Mouse (Mus musculus): ENCODE measurements around the gene Fam173a.

DNA sequence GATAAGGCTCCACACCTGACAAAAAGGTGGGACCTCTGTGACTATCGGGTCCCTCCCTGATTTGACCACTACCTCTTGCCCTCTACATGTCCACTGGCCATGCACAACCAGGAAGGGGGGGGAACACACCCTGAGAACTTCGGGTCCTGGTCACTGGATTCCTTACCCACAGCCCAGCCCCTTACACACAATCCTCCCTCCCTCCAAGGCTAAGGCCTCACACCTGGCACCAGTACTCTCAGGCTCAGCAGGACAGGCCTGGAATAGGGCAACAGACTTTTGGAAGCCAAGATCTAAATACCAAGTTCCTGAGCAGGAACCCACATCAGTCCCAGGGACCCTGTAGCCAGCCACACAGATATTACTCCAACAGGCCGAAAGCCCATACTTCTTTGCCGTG lies 46.2 kb upstream of the Fam173a start:
- no peak for TF ChIP-seq CTCF (IDR thresholded peaks at IDR 0.05)
- no peak for TF ChIP-seq EP300 (IDR thresholded peaks at IDR 0.05)
